Comparison of ENCODE assay signal across 23 mouse cellular contexts in the genomic region with DNA sequence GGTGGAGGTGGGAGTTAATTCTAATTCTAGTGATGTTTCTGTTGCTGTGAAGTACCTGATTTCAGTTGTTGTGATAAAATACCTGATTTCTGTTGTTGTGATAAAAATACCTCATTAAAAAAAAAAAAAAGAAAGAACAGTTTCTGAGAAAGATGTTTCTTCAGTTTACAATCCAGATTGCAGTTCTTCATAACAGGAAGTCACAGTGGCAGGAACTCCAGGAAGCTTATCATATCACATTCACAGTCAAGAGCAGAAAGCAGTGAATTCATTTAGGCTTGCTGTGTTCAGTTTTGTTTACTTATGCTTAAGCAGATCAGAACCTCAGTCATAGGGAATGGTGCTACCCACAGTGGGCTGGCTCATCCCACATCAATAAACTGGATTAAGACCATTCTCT. TPM values are rescaled to one million over a fixed set of nuclear protein-coding genes. Genes with fewer than 3 reads are reported as not detected.
"Had no signal": no experiment of that assay in that cellular context is flagged by ENCODE, and none has a peak within 500 bp of the region (broad histone marks: within the 10 kb centered on the region; RNA-seq: fewer than 3 reads in every experiment).

No protein-coding gene starts in this region.

- DNase-seq: gastrocnemius, adult 2 months; gastrocnemius, postnatal 10 days; gastrocnemius, postnatal 25 days; heart, adult 18-20 months; heart, postnatal 10 days; heart, postnatal 4 days; kidney, adult 18-20 months; kidney, adult 8-10 months; kidney, postnatal 14 days; kidney, postnatal 36 days; layer of hippocampus, adult 9-11 months; layer of hippocampus, postnatal 36 days; liver; liver, embryonic 13.5 days had no signal

- H3K9ac ChIP-seq: heart, embryonic 12.5 days; hindbrain, embryonic 12.5 days; hindbrain, embryonic 14.5 days; intestine, embryonic 15.5 days; limb, embryonic 12.5 days; liver, embryonic 13.5 days; liver, embryonic 15.5 days had no signal

- H3K4me1 ChIP-seq: heart, embryonic 10.5 days; heart, embryonic 12.5 days; hindbrain, embryonic 10.5 days; hindbrain, embryonic 12.5 days; intestine, embryonic 15.5 days; limb, embryonic 10.5 days; limb, embryonic 12.5 days; liver, embryonic 13.5 days had no signal

- H3K4me3 ChIP-seq: gastrocnemius, adult 2 months; heart, embryonic 10.5 days; heart, embryonic 12.5 days; hindbrain, embryonic 10.5 days; hindbrain, embryonic 12.5 days; intestine, embryonic 15.5 days; limb, embryonic 10.5 days; limb, embryonic 12.5 days; liver, embryonic 13.5 days; liver, embryonic 15.5 days had no signal

- H3K27ac ChIP-seq: gastrocnemius, adult 2 months; heart, embryonic 10.5 days; hindbrain, embryonic 10.5 days; hindbrain, embryonic 12.5 days; hindbrain, embryonic 14.5 days; intestine, embryonic 15.5 days; limb, embryonic 10.5 days; limb, embryonic 12.5 days; liver, embryonic 13.5 days; liver, embryonic 15.5 days had no signal

- H3K9me3 ChIP-seq: heart, embryonic 10.5 days; heart, embryonic 12.5 days; hindbrain, embryonic 10.5 days; hindbrain, embryonic 12.5 days; intestine, embryonic 15.5 days; limb, embryonic 10.5 days; limb, embryonic 12.5 days; liver, embryonic 13.5 days; liver, embryonic 15.5 days had no signal

- H3K36me3 ChIP-seq: limb, embryonic 10.5 days had no signal

- H3K27me3 ChIP-seq: heart, embryonic 12.5 days; hindbrain, embryonic 12.5 days; intestine, embryonic 15.5 days; limb, embryonic 12.5 days; liver, embryonic 13.5 days; liver, embryonic 15.5 days had no signal

RNA-seq across cellular contexts. Expression of gene Sgo1, which starts 57.8 kb away (rescaled TPM):
- total RNA-seq: gastrocnemius, adult 2 months had no signal
